Mouse (Mus musculus): ENCODE results near the gene Bex3.

- TF ChIP-seq CTCF (IDR thresholded peaks at IDR 0.05; ENCODE audit: extremely low read depth, insufficient read length, insufficient replicate concordance, low read depth, low read length), result no peak
- no peak for TF ChIP-seq POLR2A (IDR thresholded peaks at IDR 0.05; ENCODE audit: low read depth, low read length)
Observed at GRCm38 (mm10) chrX:136252023-136252729, 17.9 kb upstream of the Bex3 start.

All from small intestine, adult 2 months (tissue).